Mouse (Mus musculus): ENCODE measurements at regions not wholly inside any gene's neighbourhood (a gene's known extent, or its start where the extent isn't known, plus 50 kb on each side); places are given as distances from the start of the nearest gene placed in this dataset.
"Not testable (repeated sequence)": the region's sequence is repeated elsewhere in the genome, so short reads cannot be mapped to it uniquely, and the experiment has no call there.

DNA sequence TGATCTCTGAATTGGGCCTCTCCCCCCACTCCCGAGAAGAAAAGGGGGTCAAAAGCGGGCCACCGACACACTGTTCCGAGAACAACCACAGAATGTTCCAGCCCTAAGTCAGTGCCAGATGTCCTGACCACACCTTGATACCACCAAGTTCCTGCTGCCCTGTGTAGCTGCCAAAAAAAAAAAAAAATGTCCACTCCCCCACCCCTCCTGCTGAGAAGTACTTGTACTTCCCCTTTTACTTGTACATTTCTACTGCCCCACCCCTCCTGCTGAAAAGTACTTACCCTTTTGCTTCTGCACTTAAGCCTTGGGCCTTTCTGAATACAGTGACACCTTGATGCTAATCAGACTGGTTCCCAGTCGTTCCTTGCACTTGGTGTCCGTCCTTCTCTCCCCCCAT is 299.7 kb upstream of the Lrrn1 start:
- H3K9ac ChIP-seq (ENCODE audit: low read length); H3K9me3 ChIP-seq (replicated peaks; ENCODE audit: control insufficient read depth, low read length); H3K4me1 ChIP-seq (ENCODE audit: control insufficient read depth, insufficient read depth, low read length); ATAC-seq (ENCODE audit: insufficient read depth, low FRiP score); H3K36me3 ChIP-seq (ENCODE audit: control insufficient read depth, insufficient read depth, low read length); H3K27ac ChIP-seq (ENCODE audit: low read length); H3K4me3 ChIP-seq (replicated peaks; ENCODE audit: low read length); H3K27me3 ChIP-seq (ENCODE audit: control insufficient read depth, insufficient read depth, low read length); H3K4me2 ChIP-seq (ENCODE audit: low read depth, low read length): not testable (repeated sequence)
- 87% methylated on average over 6 of the region's 6 CpGs for WGBS

DNA sequence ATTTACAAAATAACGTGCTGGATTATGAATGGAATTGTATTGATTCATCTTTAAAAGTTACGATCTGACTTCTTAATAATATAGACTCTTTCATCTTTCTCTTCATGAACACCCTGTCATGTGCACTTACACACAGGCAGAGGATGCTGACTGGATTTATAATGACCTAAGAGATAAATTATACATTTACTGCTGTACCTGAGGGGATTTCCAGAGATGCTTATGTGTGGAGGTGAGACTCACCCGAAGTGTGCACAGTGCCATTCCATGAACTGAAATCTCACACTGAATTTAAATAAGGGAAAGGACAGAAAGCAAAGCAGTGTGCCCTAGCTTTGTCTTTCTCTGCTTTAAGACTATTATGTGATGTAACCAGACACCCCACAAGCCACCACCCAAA is 291.9 kb upstream of the Lrrn1 start:
- H3K4me2 ChIP-seq (ENCODE audit: low read depth, low read length): no peak overlapping the region
- H3K27ac ChIP-seq (ENCODE audit: low read length): no peak overlapping the region
- H3K4me1 ChIP-seq (ENCODE audit: control insufficient read depth, insufficient read depth, low read length): no peaks in the 10 kb centered on the region
- 75% methylated on average over 3 of the region's 3 CpGs for WGBS
- H3K9ac ChIP-seq (ENCODE audit: low read length): no peak overlapping the region
- H3K27me3 ChIP-seq (ENCODE audit: control insufficient read depth, insufficient read depth, low read length): no peaks in the 10 kb centered on the region
- no peak overlapping the region for H3K4me3 ChIP-seq (replicated peaks; ENCODE audit: low read length)
- no peaks in the 10 kb centered on the region for H3K9me3 ChIP-seq (replicated peaks; ENCODE audit: control insufficient read depth, low read length)
- H3K36me3 ChIP-seq (ENCODE audit: control insufficient read depth, insufficient read depth, low read length): no peaks in the 10 kb centered on the region
- no peak for ATAC-seq (ENCODE audit: insufficient read depth, low FRiP score)

DNA sequence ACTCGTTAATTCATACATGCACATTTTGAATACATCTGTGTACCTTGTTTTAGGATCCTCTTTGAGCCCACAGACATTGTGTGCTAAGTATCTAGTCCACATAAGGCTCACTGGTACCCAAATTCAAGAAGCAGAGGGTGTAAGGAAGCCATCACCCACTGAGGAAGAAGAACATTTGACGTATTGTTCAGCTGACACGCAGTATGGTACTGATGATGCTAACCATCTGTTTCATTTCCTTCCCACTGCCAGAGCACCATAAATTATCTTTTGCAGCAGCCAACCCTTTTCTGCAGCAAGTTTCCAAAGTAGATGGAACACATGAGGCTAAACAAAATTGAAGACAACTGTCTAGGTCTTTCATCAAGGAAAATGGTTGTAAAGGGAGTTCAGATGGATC is 285.6 kb upstream of the Lrrn1 start:
- H3K4me1 ChIP-seq (ENCODE audit: control insufficient read depth, insufficient read depth, low read length): no peaks in the 10 kb centered on the region
- no peaks in the 10 kb centered on the region for H3K36me3 ChIP-seq (ENCODE audit: control insufficient read depth, insufficient read depth, low read length)
- ATAC-seq (ENCODE audit: insufficient read depth, low FRiP score): no peak
- WGBS: 50% methylated on average over 3 of the region's 3 CpGs
- H3K4me3 ChIP-seq (replicated peaks; ENCODE audit: low read length): no peak overlapping the region
- H3K4me2 ChIP-seq (ENCODE audit: low read depth, low read length): no peak overlapping the region
- no peak overlapping the region for H3K27ac ChIP-seq (ENCODE audit: low read length)
- H3K9me3 ChIP-seq (replicated peaks; ENCODE audit: control insufficient read depth, low read length): no peaks in the 10 kb centered on the region
- no peak overlapping the region for H3K9ac ChIP-seq (ENCODE audit: low read length)
- no peaks in the 10 kb centered on the region for H3K27me3 ChIP-seq (ENCODE audit: control insufficient read depth, insufficient read depth, low read length)

DNA sequence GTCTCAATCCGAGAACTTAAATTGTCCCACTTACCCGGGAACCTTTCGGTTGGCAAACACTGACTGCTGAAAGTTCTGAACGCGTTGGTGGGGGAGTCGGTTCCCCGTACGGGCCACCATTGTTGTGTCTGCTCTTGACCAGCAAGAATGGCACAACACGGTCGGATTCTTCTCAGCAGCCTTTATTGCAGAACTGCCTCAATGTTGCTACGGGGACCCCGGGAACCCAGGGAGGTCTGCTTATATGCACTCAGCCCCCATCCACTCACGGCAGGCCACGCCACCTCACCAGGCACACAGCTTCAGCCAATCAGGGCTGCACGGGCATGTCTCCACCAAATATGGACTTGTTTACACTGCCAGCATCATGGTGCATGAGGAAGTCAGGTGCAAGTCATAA is 249.2 kb upstream of the Lrrn1 start:
- H3K9me3 ChIP-seq (replicated peaks; ENCODE audit: control insufficient read depth, low read length): no peaks in the 10 kb centered on the region
- no peak overlapping the region for H3K4me3 ChIP-seq (replicated peaks; ENCODE audit: low read length)
- H3K27me3 ChIP-seq (ENCODE audit: control insufficient read depth, insufficient read depth, low read length): no peaks in the 10 kb centered on the region
- H3K4me1 ChIP-seq (ENCODE audit: control insufficient read depth, insufficient read depth, low read length): no peaks in the 10 kb centered on the region
- H3K4me2 ChIP-seq (ENCODE audit: low read depth, low read length): no peak overlapping the region
- no peak overlapping the region for H3K9ac ChIP-seq (ENCODE audit: low read length)
- ATAC-seq (ENCODE audit: insufficient read depth, low FRiP score): no peak
- no peak overlapping the region for H3K27ac ChIP-seq (ENCODE audit: low read length)
- 92% methylated on average over 15 of the region's 15 CpGs for WGBS
- no peaks in the 10 kb centered on the region for H3K36me3 ChIP-seq (ENCODE audit: control insufficient read depth, insufficient read depth, low read length)

DNA sequence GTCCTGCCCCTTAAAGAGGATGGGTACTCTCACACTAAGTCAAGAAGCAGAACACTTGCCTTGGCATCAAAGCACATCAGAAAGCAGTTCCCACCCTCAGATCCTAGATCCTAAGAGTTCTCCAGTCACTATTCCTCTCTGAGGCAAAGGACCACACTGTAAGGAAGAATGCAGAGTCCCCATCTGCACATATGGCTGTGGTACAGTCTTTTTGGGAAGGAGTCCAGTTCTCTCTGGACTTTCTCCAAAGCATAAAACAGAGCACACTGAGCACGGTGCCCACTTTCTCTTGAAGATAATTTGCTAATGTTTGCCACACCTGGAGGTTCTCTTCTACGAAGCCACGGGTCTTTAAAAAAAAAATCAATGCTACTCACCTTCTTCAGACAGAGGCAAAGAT is 238.7 kb upstream of the Lrrn1 start:
- Histone ChIP-seq H3K27me3 (ENCODE audit: control insufficient read depth, insufficient read depth, low read length) (no peaks in the 10 kb centered on the region), H3K4me2 (ENCODE audit: low read depth, low read length) (no peak overlapping the region), H3K9me3 (replicated peaks; ENCODE audit: control insufficient read depth, low read length) (no peaks in the 10 kb centered on the region), H3K4me1 (ENCODE audit: control insufficient read depth, insufficient read depth, low read length) (no peaks in the 10 kb centered on the region), H3K4me3 (replicated peaks; ENCODE audit: low read length) (no peak overlapping the region), H3K27ac (ENCODE audit: low read length) (no peak overlapping the region), H3K9ac (ENCODE audit: low read length) (no peak overlapping the region), H3K36me3 (ENCODE audit: control insufficient read depth, insufficient read depth, low read length) (no peaks in the 10 kb centered on the region)
- 60% methylated on average over 3 of the region's 3 CpGs for WGBS
- no peak for ATAC-seq (ENCODE audit: insufficient read depth, low FRiP score)

DNA sequence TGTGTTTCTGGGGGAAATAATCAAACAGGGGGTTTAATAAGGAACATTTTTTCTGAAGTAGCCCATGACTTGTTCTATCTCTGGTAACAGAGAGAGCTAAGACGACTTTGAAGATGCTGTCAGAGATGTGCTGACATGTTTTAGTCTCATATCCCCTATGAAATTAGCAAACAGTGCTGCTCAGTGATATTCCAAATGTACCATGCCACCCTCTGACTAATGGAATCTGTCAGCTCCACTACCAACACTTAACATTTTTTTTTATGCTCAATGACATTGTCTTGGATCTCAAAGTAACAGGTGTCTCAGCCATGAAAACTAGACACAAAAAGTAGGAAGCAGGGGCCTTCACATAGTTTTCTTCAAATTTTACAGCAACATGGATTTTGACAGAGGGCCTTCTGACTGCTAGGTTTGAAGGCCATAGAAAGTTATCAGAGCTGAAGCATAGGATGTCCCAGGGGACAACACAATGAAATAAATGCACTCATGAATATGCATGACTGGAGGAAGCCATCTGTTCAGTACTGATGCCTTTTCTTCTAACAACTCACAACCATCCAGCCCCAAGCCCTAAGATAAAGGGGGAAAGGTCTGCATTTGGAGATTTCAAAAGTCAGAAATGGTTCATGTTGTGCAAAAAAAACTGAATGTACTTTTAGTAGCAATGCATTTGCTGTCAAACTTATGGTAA is 225.7 kb upstream of the Lrrn1 start:
- Histone ChIP-seq H3K9me3 (replicated peaks; ENCODE audit: control insufficient read depth, low read length) (no peaks in the 10 kb centered on the region), H3K4me1 (ENCODE audit: control insufficient read depth, insufficient read depth, low read length) (no peaks in the 10 kb centered on the region), H3K4me2 (ENCODE audit: low read depth, low read length) (no peak overlapping the region), H3K27ac (ENCODE audit: low read length) (no peak overlapping the region), H3K27me3 (ENCODE audit: control insufficient read depth, insufficient read depth, low read length) (no peaks in the 10 kb centered on the region), H3K4me3 (replicated peaks; ENCODE audit: low read length) (no peak overlapping the region), H3K9ac (ENCODE audit: low read length) (no peak overlapping the region), H3K36me3 (ENCODE audit: control insufficient read depth, insufficient read depth, low read length) (no peaks in the 10 kb centered on the region)
- 80% methylated on average over 1 of the region's 1 CpGs for WGBS
- no peak for ATAC-seq (ENCODE audit: insufficient read depth, low FRiP score)

DNA sequence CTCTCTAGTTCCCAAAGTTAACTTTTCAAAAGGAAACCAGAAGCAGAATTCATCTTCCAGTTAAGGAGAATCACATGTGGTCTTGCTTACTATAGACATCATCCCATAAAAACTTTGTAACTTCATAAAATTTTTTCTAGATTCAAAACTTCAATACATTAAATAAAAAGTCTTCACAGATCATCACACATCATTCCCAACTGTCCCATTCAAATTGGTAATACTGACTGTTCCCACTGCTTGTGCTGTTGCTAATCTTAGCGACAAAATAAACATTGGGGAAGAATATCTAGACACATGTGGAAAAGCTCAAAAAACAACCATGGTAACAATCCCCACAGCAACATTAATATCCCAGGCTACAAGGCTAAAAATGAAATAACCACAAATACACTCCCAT is 210.0 kb upstream of the Lrrn1 start:
- no peak for ATAC-seq (ENCODE audit: insufficient read depth, low FRiP score)
- Histone ChIP-seq H3K4me1 (ENCODE audit: control insufficient read depth, insufficient read depth, low read length) (no peaks in the 10 kb centered on the region), H3K4me3 (replicated peaks; ENCODE audit: low read length) (no peak overlapping the region), H3K4me2 (ENCODE audit: low read depth, low read length) (no peak overlapping the region), H3K9ac (ENCODE audit: low read length) (no peak overlapping the region), H3K36me3 (ENCODE audit: control insufficient read depth, insufficient read depth, low read length) (no peaks in the 10 kb centered on the region), H3K9me3 (replicated peaks; ENCODE audit: control insufficient read depth, low read length) (no peaks in the 10 kb centered on the region), H3K27ac (ENCODE audit: low read length) (no peak overlapping the region), H3K27me3 (ENCODE audit: control insufficient read depth, insufficient read depth, low read length) (no peaks in the 10 kb centered on the region)
- 65% methylated on average over 1 of the region's 1 CpGs for WGBS

DNA sequence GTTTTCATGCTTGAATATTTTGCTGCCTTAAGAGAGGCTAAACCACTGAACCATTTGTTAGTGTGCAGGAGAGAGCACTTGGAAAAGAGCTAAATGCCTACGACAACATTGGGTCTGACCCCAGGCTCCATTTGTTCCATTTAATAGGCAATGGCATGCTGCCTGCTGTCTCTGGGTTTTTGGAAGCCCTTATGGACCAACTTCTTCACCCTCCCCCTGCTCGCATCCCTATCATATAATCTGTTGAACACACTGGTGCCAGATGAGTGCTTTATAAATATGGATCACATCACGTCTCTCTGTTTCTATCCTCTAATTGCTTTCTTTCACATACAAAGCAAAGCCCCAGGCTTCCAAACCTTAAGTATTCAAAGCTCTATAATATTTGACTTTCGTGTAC is 179.1 kb upstream of the Lrrn1 start:
- H3K4me1 ChIP-seq (ENCODE audit: control insufficient read depth, insufficient read depth, low read length): no peaks in the 10 kb centered on the region
- no peaks in the 10 kb centered on the region for H3K36me3 ChIP-seq (ENCODE audit: control insufficient read depth, insufficient read depth, low read length)
- H3K4me3 ChIP-seq (replicated peaks; ENCODE audit: low read length): no peak overlapping the region
- no peak overlapping the region for H3K9ac ChIP-seq (ENCODE audit: low read length)
- no peak overlapping the region for H3K4me2 ChIP-seq (ENCODE audit: low read depth, low read length)
- no peak overlapping the region for H3K27ac ChIP-seq (ENCODE audit: low read length)
- H3K9me3 ChIP-seq (replicated peaks; ENCODE audit: control insufficient read depth, low read length): no peaks in the 10 kb centered on the region
- no peaks in the 10 kb centered on the region for H3K27me3 ChIP-seq (ENCODE audit: control insufficient read depth, insufficient read depth, low read length)
- ATAC-seq (ENCODE audit: insufficient read depth, low FRiP score): no peak
- WGBS: 73% methylated on average over 4 of the region's 4 CpGs

DNA sequence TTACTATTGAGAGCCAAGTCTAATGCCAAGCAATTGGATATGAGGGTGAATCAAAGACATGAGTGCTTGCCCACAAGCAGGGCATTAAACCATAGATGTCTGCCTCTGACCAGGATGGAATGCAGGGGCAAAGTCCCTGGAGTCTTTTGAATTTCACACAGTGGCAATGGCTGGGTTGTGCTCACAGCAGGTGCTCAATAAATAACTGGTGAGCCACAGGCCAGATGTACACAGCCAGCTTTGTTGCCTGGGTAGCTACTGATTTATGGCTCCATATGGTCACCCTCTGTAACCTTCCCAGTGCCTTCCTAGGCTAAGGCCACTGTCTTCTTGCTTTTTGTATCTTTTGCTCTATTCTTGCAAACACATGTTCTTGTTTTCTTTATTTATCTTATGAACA is 154.3 kb upstream of the Lrrn1 start:
- H3K4me1 ChIP-seq (ENCODE audit: control insufficient read depth, insufficient read depth, low read length): no peaks in the 10 kb centered on the region
- H3K27ac ChIP-seq (ENCODE audit: low read length): no peak overlapping the region
- H3K27me3 ChIP-seq (ENCODE audit: control insufficient read depth, insufficient read depth, low read length): no peaks in the 10 kb centered on the region
- no peak overlapping the region for H3K9ac ChIP-seq (ENCODE audit: low read length)
- H3K4me2 ChIP-seq (ENCODE audit: low read depth, low read length): no peak overlapping the region
- H3K9me3 ChIP-seq (replicated peaks; ENCODE audit: control insufficient read depth, low read length): no peaks in the 10 kb centered on the region
- ATAC-seq (ENCODE audit: insufficient read depth, low FRiP score): no peak
- H3K36me3 ChIP-seq (ENCODE audit: control insufficient read depth, insufficient read depth, low read length): no peaks in the 10 kb centered on the region
- H3K4me3 ChIP-seq (replicated peaks; ENCODE audit: low read length): no peak overlapping the region

DNA sequence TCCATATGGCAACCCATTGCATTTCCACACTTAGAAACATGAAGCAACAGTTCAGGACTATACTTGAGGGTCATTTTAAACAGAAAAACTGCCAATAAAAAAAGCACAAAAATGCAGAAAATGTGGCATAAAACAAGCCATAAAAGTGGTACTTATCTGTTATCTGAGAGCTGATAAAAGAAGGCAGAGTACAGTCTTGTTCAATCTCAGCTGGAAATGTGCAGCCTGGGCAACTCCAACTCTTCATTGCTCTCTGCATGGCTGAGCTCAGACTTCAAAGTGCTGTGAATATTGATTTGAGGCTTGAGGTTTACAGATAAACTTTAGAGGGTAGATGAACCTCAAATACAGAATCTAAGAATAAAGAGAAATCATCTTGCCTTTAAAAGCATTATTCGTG is 151.1 kb upstream of the Lrrn1 start:
- 62% methylated on average over 1 of the region's 1 CpGs for WGBS
- H3K9ac ChIP-seq (ENCODE audit: low read length): no peak overlapping the region
- no peak overlapping the region for H3K4me2 ChIP-seq (ENCODE audit: low read depth, low read length)
- no peak overlapping the region for H3K4me3 ChIP-seq (replicated peaks; ENCODE audit: low read length)
- H3K36me3 ChIP-seq (ENCODE audit: control insufficient read depth, insufficient read depth, low read length): no peaks in the 10 kb centered on the region
- no peak for ATAC-seq (ENCODE audit: insufficient read depth, low FRiP score)
- no peaks in the 10 kb centered on the region for H3K9me3 ChIP-seq (replicated peaks; ENCODE audit: control insufficient read depth, low read length)
- H3K27ac ChIP-seq (ENCODE audit: low read length): no peak overlapping the region
- H3K27me3 ChIP-seq (ENCODE audit: control insufficient read depth, insufficient read depth, low read length): no peaks in the 10 kb centered on the region
- no peaks in the 10 kb centered on the region for H3K4me1 ChIP-seq (ENCODE audit: control insufficient read depth, insufficient read depth, low read length)

Data from stomach, embryonic 16.5 days (tissue).